Mouse (Mus musculus) midbrain, postnatal 0 days (tissue): ENCODE data around the gene Ltb. TPM values are rescaled to one million over a fixed set of nuclear protein-coding genes. Genes with fewer than 3 reads are reported as not detected.

Experiments used
- ATAC-seq: fragments of 200-750 bp; cut with Nextera tagmentation; 2 replicates; pipeline ENCODE4 v1.8.0; 2017; ENCODE audit warnings: moderate number of reproducible peaks, mild to moderate bottlenecking, moderate TSS enrichment, moderate library complexity; ENCODE audit not compliant: low FRiP score
- DNase-seq: peaks from one replicate; pipeline ENCODE4 v3.0.0-alpha.2; 2015; ENCODE audit warnings: low spot score
- H3K27ac ChIP-seq: fragments of 300-500 bp; sonication (generic); 2 replicates; pipeline ENCODE4 v1.5.1; 2014; ENCODE audit warnings: low read depth, mild to moderate bottlenecking, low read length, mixed read lengths
- H3K27me3 ChIP-seq: fragments of 300-500 bp; sonication (generic); 2 replicates; pipeline ENCODE4 v1.6.1; 2014; ENCODE audit warnings: low read length, control low read depth, mixed read lengths; ENCODE audit not compliant: insufficient read depth
- H3K36me3 ChIP-seq: fragments of 300-500 bp; sonication (generic); 2 replicates; pipeline ENCODE4 v1.6.1; 2014; ENCODE audit warnings: low read length, control low read depth, mixed read lengths; ENCODE audit not compliant: insufficient read depth
- H3K4me1 ChIP-seq: fragments of 300-500 bp; sonication (generic); 2 replicates; pipeline ENCODE4 v1.6.1; 2014; ENCODE audit warnings: mild to moderate bottlenecking, control low read depth, antibody characterized with exemption, low read length, mixed read lengths; ENCODE audit not compliant: insufficient read depth
- H3K4me2 ChIP-seq: fragments of 300-500 bp; sonication (generic); 2 replicates; pipeline ENCODE4 v1.6.1; 2014; ENCODE audit warnings: low read depth, mild to moderate bottlenecking, low read length, mixed read lengths; ENCODE audit not compliant: poor library complexity, severe bottlenecking
- H3K4me3 ChIP-seq: fragments of 300-500 bp; sonication (generic); 2 replicates; pipeline ENCODE4 v1.5.1; 2014; ENCODE audit warnings: low read depth, mild to moderate bottlenecking, low read length, moderate library complexity
- H3K9ac ChIP-seq: fragments of 300-500 bp; sonication (generic); replicated peaks from 2 replicates; pipeline ENCODE4 v1.6.1; 2014; ENCODE audit warnings: mild to moderate bottlenecking, low read length, moderate library complexity, mixed read lengths; ENCODE audit not compliant: poor library complexity, severe bottlenecking
- H3K9me3 ChIP-seq: fragments of 300-500 bp; sonication (generic); 2 replicates; pipeline ENCODE4 v1.6.1; 2016; ENCODE audit warnings: low read length, control low read depth
- CTCF ChIP-seq: IDR thresholded peaks from 2 replicates; pipeline ENCODE4 v1.5.1; 2016; ENCODE audit warnings: antibody characterized with exemption, mild to moderate bottlenecking
- WGBS: fragments of 180-500 bp; shearing (Covaris S2); extraction: QIAGEN DNeasy Blood & Tissue Kit; methylation state at CpG from one replicate; pipeline ENCODE4 v1.1.7; 2014; 5-methylcytosine and 5-hydroxymethylcytosine counted together
- polyA plus RNA-seq: library from polyadenylated mRNA; unstranded; fragments of >200 nt; fragmentation: Nextera tagmentation; extraction: Ambion mirVana; gene quantifications from 2 replicates; pipeline ENCODE4 v1.2.1, GENCODE M21; 2015
- total RNA-seq: library from RNA; depleted of rRNA; stranded (reverse); fragments of >200 nt; gene quantifications from 2 replicates; pipeline ENCODE4 v1.2.3, GENCODE M21; 2014

Ltb gene
- total and polyA plus RNA-seq, 2 experiments from 2014 or later = 1.0 to 1.4 TPM

DNA sequence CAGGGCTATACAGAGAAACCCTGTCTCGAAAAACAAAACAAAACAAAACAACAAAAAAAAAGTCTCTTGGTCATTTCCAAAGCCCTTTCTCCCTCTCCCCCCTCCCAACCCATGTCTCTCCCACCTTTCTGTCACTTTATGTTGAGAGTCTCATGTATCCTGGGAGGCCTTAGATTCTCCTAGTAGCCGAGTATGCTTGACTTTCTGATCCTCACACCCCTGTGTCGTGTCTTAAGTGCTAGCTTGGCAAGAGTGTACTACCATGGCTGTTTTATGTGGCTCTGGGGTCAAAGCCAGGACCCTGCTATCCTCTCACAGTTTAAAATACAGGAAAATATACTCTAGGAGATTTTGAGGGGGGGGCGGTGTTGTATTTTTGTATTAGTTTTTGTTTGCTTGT is 6.9 kb upstream of the Ltb start:
- Histone ChIP-seq H3K4me1 (no peaks in the 10 kb centered on the region), H3K27ac (no peak overlapping the region), H3K4me2 (no peak overlapping the region), H3K4me3 (no peak overlapping the region), H3K9ac (no peak overlapping the region), H3K36me3 (no peaks in the 10 kb centered on the region), H3K27me3 (no peaks in the 10 kb centered on the region), H3K9me3 (no peaks in the 10 kb centered on the region)
- DNase-seq (no peak), ATAC-seq (no peak)
- 78% methylated on average over 4 of the region's 4 CpGs for WGBS
- no peak for TF ChIP-seq CTCF

DNA sequence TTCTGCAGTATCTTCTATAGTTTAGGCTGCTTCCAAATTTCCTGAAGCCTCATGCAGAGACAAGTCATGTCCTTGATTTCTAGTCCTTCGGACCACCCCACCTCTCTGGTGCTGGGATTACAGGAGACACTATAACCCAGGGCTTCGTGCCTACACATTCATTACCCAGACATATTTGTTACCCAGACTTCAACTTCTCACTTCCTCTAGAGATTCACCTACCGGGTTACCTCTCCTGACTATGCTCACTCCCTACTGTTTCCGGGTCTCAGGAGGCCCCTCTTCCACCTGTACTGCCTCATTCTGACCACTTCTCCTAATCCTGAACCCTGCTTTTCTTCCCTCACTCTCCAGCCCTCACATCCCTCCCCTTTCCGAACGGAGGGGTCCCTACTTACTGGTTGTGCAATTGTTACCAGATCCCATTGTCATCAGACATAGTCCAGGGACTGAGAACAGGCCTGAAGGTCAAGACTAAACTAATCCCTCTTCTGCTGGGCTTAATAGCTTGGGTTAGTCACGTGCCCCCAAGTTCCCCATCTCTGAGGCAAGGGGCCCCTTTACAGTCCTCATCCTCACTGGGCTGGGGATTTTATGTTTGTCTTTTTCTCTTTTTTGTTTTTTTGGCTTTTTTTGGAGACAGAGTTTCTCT is 6.2 kb upstream of the Ltb start, which contains the start of gene Lst1:
Gene Lst1 (minus strand): TSS at position 481 of the 652 bp plus-strand sequence.
- no peak within 1 kb of the TSS for H3K4me3 ChIP-seq
- no peak for ATAC-seq
- WGBS = 67% methylated on average over 7 of the region's 7 CpGs

DNA sequence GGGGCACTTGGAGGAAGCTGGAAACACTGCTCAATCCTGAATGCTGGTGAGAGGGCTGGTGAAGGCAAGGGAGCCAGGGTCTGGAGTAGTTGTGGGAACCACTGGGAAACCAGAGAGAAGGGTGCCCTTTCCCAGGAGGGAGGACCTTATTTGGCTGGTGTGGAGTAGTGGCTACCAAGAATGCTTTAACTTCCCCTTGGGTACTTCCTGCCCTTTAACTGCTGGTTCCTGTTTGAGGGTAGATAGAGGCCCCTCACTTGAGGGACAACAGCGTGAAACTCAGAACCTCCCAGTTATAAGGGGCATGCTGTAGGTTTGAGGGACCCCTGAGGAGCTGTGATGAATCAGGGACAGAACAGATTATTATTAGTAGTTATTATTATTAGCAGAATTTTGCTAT is 5.1 kb upstream of the Ltb start:
- TF ChIP-seq CTCF = no peak
- Histone ChIP-seq H3K4me1 (no peaks in the 10 kb centered on the region), H3K27me3 (peaks cover 3% of the 10 kb centered on the region; the same call in 1 of the 2 replicates), H3K27ac (no peak overlapping the region), H3K9me3 (no peaks in the 10 kb centered on the region), H3K4me2 (no peak overlapping the region), H3K9ac (no peak overlapping the region), H3K4me3 (no peak overlapping the region), H3K36me3 (no peaks in the 10 kb centered on the region)
- ATAC-seq = no peak
- DNase-seq = no peak
- WGBS = 76% methylated on average over 1 of the region's 1 CpGs

More for the DNA sequence above, 6.2 kb upstream of the Ltb start, which contains the start of gene Lst1:
- TF ChIP-seq CTCF = no peak
- no peaks in the 10 kb centered on the region for H3K9me3 ChIP-seq
- no peaks in the 10 kb centered on the region for H3K36me3 ChIP-seq
- no peak within 1 kb of the TSS for H3K9ac ChIP-seq
- H3K4me2 ChIP-seq = no peak within 1 kb of the TSS
- H3K27ac ChIP-seq = no peak within 1 kb of the TSS
- no peaks in the 10 kb centered on the region for H3K27me3 ChIP-seq
- DNase-seq = no peak
- H3K4me1 ChIP-seq = no peaks in the 10 kb centered on the region

DNA sequence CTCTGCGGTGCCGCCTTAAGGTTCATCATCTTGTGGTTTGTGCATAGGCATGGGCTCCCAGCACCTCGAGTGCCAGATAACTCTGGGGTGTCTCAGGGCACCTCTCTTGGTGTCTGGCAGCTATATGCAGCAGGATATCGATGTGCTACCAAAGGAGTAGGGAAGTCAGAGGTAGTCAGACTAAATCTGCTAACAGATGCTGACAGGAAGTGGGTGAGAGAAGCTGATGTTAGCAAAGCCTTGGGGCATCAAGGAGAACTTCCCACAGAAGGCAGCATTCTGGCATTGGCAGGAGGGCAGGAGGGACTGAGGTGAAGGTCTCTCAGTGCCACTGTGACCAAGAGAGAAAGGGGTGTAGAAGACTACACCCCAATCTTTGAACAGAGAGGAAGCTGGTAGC is 4.1 kb upstream of the Ltb start:
- Histone ChIP-seq H3K9ac (no peak overlapping the region), H3K4me2 (no peak overlapping the region), H3K9me3 (no peaks in the 10 kb centered on the region), H3K27me3 (peaks cover 12% of the 10 kb centered on the region), H3K4me1 (no peaks in the 10 kb centered on the region), H3K27ac (no peak overlapping the region), H3K4me3 (no peak overlapping the region), H3K36me3 (no peaks in the 10 kb centered on the region)
- WGBS = 69% methylated on average over 4 of the region's 4 CpGs
- DNase-seq = no peak
- no peak for ATAC-seq
- no peak for TF ChIP-seq CTCF

DNA sequence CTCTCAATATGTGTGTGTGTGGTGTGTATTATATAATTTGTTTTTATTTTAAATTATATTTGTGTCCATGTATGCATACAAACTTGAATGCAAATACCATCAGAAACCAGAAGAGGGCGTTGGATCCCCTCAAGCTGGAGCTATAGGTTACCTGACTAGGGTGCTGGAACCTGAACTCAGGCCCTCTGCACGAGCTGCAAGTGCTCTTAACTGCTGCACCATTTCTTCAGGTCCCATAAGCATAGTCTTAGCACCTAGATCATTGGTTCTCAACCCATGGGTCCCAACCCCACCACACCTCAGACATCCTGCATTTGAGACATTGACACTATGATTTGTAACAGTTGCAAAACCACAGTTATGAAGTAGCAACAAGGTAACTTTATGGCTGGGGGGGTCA is 2.5 kb upstream of the Ltb start:
- Histone ChIP-seq H3K4me1 (no peaks in the 10 kb centered on the region), H3K9me3 (no peaks in the 10 kb centered on the region), H3K4me3 (no peak overlapping the region), H3K4me2 (no peak overlapping the region), H3K36me3 (no peaks in the 10 kb centered on the region), H3K27me3 (peaks cover 14% of the 10 kb centered on the region), H3K27ac (no peak overlapping the region), H3K9ac (no peak overlapping the region)
- DNase-seq (no peak), ATAC-seq (no peak)
- no peak for TF ChIP-seq CTCF
- WGBS = 62% methylated on average over 2 of the region's 2 CpGs

DNA sequence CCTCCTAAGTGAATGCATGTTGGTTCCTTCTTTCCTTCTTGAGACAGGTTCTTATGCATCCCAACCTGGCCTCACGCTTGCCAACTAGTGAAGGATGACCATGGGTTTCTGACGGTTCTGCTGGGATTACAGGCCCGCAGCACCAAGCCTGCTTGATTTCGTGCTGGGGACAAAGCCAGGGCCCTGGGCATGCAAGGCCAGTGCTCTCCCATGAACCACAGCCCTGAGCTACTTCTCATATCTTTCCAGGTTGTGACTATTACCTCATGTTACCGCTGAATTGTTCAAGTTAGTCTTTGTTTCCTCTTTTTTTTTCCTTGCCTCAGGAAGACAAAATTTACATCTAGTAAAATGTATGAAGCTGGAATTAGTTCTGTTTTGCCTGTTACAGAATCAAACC is 1.3 kb upstream of the Ltb start:
- no peak overlapping the region for H3K4me3 ChIP-seq
- no peak overlapping the region for H3K4me2 ChIP-seq
- WGBS = 82% methylated on average over 5 of the region's 5 CpGs
- no peaks in the 10 kb centered on the region for H3K9me3 ChIP-seq
- H3K27ac ChIP-seq = no peak overlapping the region
- no peak for TF ChIP-seq CTCF
- H3K9ac ChIP-seq = no peak overlapping the region
- ATAC-seq (no peak), DNase-seq (no peak)
- no peaks in the 10 kb centered on the region for H3K36me3 ChIP-seq
- peaks cover 14% of the 10 kb centered on the region for H3K27me3 ChIP-seq
- H3K4me1 ChIP-seq = no peaks in the 10 kb centered on the region
